Mouse (Mus musculus): ENCODE results near the gene Nek5. TPM values are rescaled to one million over a fixed set of nuclear protein-coding genes. Genes with fewer than 3 reads are reported as not detected.

The Nek5 gene
- polyA plus RNA-seq (2015; fragmentation: Nextera tagmentation; extraction: Ambion mirVana) = 0.28 and 0.38 TPM in 2 replicates

DNA sequence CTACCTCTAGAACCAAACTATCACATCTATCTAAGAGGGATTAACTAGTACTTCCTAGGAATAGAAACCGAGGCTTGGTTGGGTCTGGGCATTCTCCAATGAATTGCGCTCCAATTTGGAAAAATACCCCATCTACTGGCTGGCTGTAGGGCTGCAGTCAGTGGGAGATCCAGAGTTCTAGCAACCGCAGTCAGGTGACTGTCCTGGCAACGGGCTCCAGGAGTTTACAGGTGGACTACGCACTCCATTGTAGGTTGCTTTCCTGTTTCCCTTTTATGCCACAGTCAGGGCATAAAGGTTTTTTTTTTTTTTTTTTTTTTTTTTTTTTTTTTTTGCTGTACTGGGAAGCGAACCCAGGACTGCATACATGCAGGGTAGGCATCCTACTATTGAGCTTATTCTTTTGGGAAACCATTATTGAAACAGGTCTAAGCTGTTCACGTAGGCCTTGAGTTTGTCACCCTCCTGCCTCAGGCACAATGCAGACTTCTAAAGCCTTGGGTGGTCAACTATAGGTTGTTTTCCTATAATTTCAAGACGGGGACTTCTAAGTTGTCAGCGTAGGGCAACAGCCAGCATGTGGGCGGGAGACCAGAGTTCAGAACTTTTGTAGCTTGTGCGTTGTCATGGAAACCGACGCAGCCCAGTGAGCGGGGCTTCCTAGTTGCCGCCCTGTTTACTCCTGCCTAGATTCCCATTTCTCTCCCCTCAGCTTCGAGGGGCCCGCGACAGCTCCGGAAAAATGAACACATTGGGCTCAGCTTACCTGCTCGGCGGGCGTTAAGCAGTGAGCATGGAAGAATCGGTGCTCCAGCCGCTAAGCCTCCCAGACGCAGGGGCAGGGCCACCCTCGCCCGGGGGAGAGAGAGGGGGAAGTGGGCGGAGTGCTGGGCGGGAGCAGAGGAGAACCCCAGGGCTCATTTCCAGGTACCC is at the start of gene Nek5:
Gene Nek5 (minus strand): TSS at position 834 of the 933 bp plus-strand sequence.
- 2% methylated on average over 29 of the region's 29 CpGs for WGBS
- Histone ChIP-seq H3K4me1 (peaks cover 15% of the 10 kb centered on the region), H3K4me2 (peak within 1 kb of the TSS; percentile 80), H3K9me3 (replicated peaks) (no peaks in the 10 kb centered on the region), H3K27ac (peak within 1 kb of the TSS; percentile 41; the same call in 1 of the 2 replicates), H3K36me3 (peaks cover 22% of the 10 kb centered on the region), H3K4me3 (replicated peaks) (peak within 1 kb of the TSS; percentile 53), H3K27me3 (no peaks in the 10 kb centered on the region), H3K9ac (peak within 1 kb of the TSS; percentile 35; the same call in 1 of the 2 replicates)
- peak; percentile 93 for ATAC-seq (replicated peaks; ENCODE audit: low FRiP score)

DNA sequence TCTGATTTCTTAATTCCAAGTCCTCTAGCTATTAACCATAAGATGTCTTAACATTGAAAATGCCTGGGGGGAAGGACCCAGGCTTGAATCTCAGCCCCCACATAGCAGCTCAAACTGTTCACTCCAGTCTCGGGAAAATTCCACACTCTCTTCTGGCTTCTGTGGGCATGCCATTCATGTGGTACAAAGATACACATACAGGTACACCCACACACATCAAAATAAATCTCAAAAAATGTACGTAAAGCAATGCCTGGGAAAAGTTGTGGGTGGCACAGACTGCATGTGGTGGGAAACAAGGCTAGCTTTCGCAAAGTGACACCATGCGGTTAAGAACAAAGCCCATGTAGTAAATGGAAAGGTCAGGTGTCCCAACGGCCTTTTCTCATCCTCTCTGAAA is 44.3 kb upstream of the Nek5 start:
- Histone ChIP-seq H3K4me1 (peaks cover 10% of the 10 kb centered on the region), H3K4me3 (replicated peaks) (no peak overlapping the region), H3K27ac (no peak overlapping the region), H3K9me3 (replicated peaks) (no peaks in the 10 kb centered on the region), H3K9ac (no peak overlapping the region), H3K4me2 (no peak overlapping the region), H3K36me3 (peaks cover 44% of the 10 kb centered on the region), H3K27me3 (no peaks in the 10 kb centered on the region)
- no peak for ATAC-seq (replicated peaks; ENCODE audit: low FRiP score)
- 90% methylated on average over 5 of the region's 5 CpGs for WGBS

DNA sequence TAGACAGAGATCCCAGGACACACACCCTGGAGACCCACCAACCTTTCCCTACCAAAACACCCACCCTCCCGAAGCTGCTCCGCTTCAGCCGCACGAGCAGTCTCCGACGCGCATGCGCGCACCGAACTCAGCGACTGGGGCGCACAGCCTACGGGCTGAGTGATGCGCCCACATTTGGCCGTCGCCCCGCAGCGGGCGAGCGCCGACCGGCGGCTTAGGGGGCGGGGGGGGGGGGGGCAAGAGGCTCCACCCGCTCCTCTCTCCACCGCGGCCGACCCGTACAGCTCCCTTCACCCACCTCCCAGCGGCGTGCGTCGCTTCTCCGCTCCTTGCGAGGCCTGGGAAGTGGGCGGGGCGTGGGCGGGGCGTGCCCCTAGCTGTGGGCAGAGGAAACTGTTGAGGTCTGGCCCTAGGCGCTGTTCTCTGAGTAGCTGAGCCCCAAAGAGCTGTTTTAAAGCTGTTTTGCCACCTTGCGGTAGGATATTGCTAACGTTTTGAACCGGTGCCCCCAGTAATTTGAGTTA is 41.3 kb upstream of the Nek5 start, which contains the start of gene Nek3:
Gene Nek3 (minus strand): TSS at position 356 of the 524 bp plus-strand sequence.
- peak; percentile 99 for ATAC-seq (replicated peaks; ENCODE audit: low FRiP score)
- Histone ChIP-seq H3K27me3 (no peaks in the 10 kb centered on the region), H3K4me3 (replicated peaks) (peak within 1 kb of the TSS; percentile 64), H3K9me3 (replicated peaks) (no peaks in the 10 kb centered on the region), H3K4me1 (peaks cover 10% of the 10 kb centered on the region), H3K4me2 (peak within 1 kb of the TSS; percentile 61), H3K36me3 (peaks cover 30% of the 10 kb centered on the region), H3K27ac (peak within 1 kb of the TSS; percentile 79), H3K9ac (peak within 1 kb of the TSS; percentile 51)
- WGBS = under 1% methylated on average over 31 of the region's 43 CpGs

DNA sequence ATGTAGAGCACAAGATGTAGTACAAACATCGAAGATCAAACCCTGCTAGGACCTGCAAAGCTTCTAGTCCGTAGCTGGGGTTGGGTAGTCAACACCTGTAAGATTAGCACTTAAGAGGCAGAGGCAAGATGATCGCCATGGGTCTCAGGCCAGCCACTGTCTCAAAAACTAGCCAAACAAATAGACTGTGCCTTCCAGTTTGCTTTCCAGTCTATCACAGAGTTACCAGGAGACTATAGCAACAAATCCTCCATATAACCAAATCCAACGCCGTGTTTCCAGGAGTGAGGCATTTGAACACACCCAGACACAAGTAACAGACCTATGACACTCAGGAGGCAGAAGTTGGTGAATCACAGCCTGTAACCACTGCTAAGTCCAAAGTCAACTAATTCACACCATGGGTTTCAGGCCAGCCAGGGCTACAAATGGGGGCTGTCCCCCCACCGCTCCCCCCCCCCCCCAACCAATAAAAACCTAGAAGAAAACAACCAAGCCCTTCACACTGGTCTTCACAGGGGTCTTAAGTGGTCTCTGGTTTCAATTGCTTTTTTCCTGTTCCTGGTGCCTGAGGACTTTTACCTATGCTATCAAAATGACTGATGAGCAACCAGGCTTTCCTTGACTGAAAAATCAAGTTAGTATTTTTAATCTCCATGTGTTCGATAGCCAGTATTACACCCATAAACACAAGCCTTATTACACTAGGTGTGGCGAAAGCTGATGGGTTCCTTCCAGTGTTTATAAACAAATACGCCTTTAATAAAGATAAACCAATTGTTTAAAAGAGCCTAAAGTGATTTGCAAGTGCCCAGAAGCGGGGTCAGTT is 40.6 kb upstream of the Nek5 start:
- peak; percentile 1; the same call in 1 of the 2 replicates for ATAC-seq (replicated peaks; ENCODE audit: low FRiP score)
- WGBS = 40% methylated on average over 10 of the region's 10 CpGs

DNA sequence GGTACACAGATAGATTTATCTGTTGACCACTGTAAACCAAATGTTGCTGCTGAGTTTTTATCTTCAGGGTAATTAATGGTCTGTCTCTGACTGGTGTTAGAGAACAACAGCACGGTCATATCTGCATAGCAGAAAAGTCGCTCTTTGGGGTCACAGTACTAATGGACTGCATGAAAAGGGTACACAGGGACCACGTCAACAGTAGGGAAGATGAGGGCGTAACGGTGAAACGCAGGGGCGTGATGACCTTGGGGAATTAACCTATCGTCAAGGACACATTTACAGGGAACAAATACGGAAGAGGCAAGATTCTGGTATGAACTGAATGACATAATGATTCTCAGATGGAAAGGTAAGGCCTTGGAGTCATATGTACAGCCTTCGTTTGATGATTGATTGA is 39.6 kb upstream of the Nek5 start:
- Histone ChIP-seq H3K4me2 (no peak overlapping the region), H3K9me3 (replicated peaks) (no peaks in the 10 kb centered on the region)
- WGBS = 73% methylated on average over 10 of the region's 10 CpGs

More for the DNA sequence above, 40.6 kb upstream of the Nek5 start:
- Histone ChIP-seq H3K4me2 (peak overlapping the region; percentile 61), H3K27ac (peak overlapping the region; percentile 79), H3K36me3 (peaks cover 23% of the 10 kb centered on the region), H3K9ac (peak overlapping the region; percentile 51), H3K4me3 (replicated peaks) (peak overlapping the region; percentile 64), H3K27me3 (no peaks in the 10 kb centered on the region), H3K9me3 (replicated peaks) (no peaks in the 10 kb centered on the region), H3K4me1 (peaks cover 10% of the 10 kb centered on the region)

DNA sequence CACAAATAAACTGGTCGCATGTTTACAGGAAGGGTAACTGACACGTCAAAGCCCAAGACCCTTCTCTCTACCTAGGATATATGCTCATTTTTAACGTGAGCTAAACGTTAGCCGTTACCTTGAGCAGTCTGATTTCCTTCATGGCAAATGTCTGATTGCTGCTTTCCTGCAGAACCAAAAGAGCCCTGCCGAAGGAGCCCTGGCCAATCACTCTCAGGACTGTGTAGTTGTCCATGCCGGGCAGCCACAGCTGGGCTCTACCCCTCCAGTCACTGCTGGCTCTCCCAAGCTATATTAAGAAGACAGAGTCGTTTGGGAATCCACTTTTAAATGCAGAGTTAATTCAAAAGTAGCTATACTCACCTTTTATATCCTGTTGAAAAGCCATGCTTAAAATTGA is 37.4 kb upstream of the Nek5 start:
- Histone ChIP-seq H3K27me3 (no peaks in the 10 kb centered on the region), H3K4me1 (peaks cover 10% of the 10 kb centered on the region), H3K36me3 (peaks cover 15% of the 10 kb centered on the region; the same call in 1 of the 2 replicates), H3K9me3 (replicated peaks) (no peaks in the 10 kb centered on the region), H3K4me2 (no peak overlapping the region), H3K9ac (no peak overlapping the region), H3K4me3 (replicated peaks) (no peak overlapping the region), H3K27ac (no peak overlapping the region)
- no peak for ATAC-seq (replicated peaks; ENCODE audit: low FRiP score)
- WGBS = 80% methylated on average over 8 of the region's 8 CpGs

More for the DNA sequence above, 39.6 kb upstream of the Nek5 start:
- ATAC-seq (replicated peaks; ENCODE audit: low FRiP score) = no peak
- Histone ChIP-seq H3K27ac (no peak overlapping the region), H3K4me3 (replicated peaks) (no peak overlapping the region), H3K4me1 (peaks cover 10% of the 10 kb centered on the region), H3K36me3 (peaks cover 23% of the 10 kb centered on the region), H3K27me3 (no peaks in the 10 kb centered on the region), H3K9ac (no peak overlapping the region)

DNA sequence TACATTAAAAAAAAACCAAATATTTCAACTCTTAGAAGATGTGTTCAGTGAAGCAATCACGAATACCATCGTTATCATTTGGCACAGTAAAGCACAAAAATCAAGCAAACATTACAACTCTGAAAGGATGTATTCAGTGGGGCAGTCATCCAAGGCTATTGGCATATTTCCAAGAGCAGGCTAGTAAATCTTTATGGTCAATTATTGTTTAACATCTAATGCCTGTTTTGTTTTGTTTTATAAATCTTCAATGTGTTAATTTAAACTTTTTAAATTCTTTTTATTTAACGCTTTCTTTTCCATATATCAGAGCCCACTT is 25.5 kb upstream of the Nek5 start:
- ATAC-seq (replicated peaks; ENCODE audit: low FRiP score) = no peak
- no peaks in the 10 kb centered on the region for H3K9me3 ChIP-seq (replicated peaks)
- H3K36me3 ChIP-seq = peaks cover 4% of the 10 kb centered on the region; the same call in 1 of the 2 replicates
- H3K4me1 ChIP-seq = peaks cover 6% of the 10 kb centered on the region; the same call in 1 of the 2 replicates
- H3K4me2 ChIP-seq = no peak overlapping the region
- WGBS = 56% methylated on average over 3 of the region's 3 CpGs
- no peak overlapping the region for H3K4me3 ChIP-seq (replicated peaks)
- no peaks in the 10 kb centered on the region for H3K27me3 ChIP-seq
- no peak overlapping the region for H3K9ac ChIP-seq
- no peak overlapping the region for H3K27ac ChIP-seq

DNA sequence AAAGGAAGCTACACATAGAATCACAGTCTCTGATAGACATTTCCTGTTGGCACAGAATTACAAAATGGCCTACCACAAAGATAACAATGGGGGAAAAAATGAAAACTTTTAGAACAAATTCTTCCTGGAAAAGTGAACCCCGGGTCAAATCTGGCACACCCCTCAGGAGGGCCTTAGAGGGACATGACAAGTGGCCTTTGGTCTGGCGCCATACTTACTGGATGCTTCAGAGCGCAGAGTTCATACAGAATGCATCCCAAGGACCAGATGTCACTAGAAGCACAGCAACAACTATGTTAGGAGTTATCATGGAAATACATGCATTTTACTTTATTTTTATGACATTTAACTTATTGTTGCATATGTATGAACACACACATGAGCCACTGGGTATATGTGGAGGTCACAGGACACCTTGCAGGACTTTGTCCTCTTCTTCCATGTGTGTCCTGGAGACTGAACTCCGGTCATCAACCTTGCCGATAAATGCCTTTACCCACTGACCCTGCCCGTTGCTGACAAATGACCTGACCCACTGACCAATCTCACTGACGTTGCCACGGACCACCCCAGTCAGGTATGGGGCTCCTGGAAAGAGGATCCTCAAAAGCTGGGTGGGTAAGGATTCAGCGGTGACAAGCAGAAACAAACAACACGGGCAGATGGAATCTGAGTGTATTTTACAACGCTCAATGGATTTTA is 24.9 kb upstream of the Nek5 start:
- Histone ChIP-seq H3K27me3 (no peaks in the 10 kb centered on the region), H3K4me2 (no peak overlapping the region), H3K4me3 (replicated peaks) (no peak overlapping the region), H3K9me3 (replicated peaks) (no peaks in the 10 kb centered on the region), H3K4me1 (peaks cover 6% of the 10 kb centered on the region; the same call in 1 of the 2 replicates), H3K27ac (peak overlapping the region; percentile 48), H3K9ac (no peak overlapping the region), H3K36me3 (no peaks in the 10 kb centered on the region)
- 80% methylated on average over 11 of the region's 11 CpGs for WGBS
- ATAC-seq (replicated peaks; ENCODE audit: low FRiP score) = no peak

DNA sequence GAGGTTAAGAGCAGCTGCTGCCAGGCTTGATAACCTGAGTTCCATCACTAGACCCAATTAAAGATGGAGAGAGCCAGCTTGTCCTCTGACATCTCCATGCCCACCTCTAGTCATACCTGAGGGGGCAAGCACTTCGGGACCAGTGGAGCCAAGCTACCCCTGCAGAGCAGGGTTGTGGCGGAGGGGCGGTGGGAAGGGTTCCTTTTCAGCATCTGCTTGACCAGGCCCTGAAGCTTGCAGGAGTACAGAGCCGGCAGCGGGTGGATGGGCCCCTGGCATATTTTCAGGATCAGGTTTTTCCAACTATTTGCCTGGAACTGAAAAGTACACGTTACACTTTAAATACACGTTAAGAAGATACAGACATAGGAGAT is 23.5 kb upstream of the Nek5 start:
- Histone ChIP-seq H3K4me1 (peaks cover 6% of the 10 kb centered on the region; the same call in 1 of the 2 replicates), H3K4me2 (no peak overlapping the region), H3K9ac (no peak overlapping the region), H3K9me3 (replicated peaks) (no peaks in the 10 kb centered on the region), H3K27me3 (no peaks in the 10 kb centered on the region), H3K36me3 (no peaks in the 10 kb centered on the region), H3K4me3 (replicated peaks) (no peak overlapping the region), H3K27ac (no peak overlapping the region)
- 92% methylated on average over 7 of the region's 7 CpGs for WGBS
- ATAC-seq (replicated peaks; ENCODE audit: low FRiP score) = 0 out of 2 replicates have a peak, but pooled peaks have one; percentile 36

DNA sequence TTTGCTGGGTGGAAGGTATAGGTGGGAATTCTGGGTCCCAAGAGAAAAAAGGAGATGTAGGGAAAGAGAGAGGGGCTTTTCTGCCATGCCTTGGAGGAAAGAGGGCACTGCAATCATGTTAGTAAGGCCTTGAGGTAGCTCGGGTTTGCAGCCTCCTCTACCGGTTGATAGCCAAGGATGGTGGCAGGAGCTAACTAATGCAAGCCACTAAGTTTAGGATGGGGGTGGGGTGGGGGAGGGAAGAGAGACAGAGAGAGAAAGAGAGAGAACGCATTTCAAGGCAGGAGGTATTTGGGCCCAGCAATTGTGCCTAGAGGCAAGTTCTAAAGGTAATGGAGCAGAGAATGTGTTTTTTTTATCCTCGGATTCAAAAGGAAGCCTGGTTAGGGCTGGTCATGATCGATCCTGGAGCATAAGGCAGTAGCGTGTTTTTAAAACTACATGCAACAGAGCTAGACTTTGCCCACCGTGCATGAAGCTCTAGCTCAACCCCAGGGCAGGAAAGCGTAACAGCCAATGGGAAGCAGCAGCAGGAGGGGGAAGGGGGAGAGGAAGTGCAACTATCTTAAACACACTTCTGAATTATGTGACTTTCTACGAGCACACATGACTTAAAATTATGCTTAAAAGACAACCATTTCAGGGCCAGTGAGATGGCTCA is 23.0 kb upstream of the Nek5 start:
- H3K4me2 ChIP-seq = no peak overlapping the region

DNA sequence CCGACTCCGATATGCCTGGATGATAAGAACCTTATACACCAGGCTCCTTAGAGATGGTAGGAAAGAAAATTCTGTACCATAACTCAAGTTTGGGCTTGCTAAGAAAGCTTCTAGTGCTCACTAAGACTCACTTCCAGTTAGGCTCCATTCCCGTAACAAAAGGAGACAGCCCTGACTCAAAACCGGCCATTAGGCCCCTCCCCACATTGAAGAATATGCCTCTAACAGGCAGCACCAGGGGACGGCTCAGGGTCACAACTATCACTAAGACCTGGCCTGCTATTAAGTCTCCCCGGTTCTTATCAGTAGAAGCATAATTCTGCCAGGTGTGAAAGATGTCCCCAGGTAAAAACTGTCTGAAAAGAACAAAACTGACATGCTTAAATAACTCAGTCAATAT is 21.0 kb upstream of the Nek5 start:
- Histone ChIP-seq H3K4me3 (replicated peaks) (no peak overlapping the region), H3K4me2 (no peak overlapping the region), H3K9ac (no peak overlapping the region), H3K4me1 (peaks cover 6% of the 10 kb centered on the region; the same call in 1 of the 2 replicates), H3K27ac (no peak overlapping the region), H3K9me3 (replicated peaks) (no peaks in the 10 kb centered on the region), H3K27me3 (no peaks in the 10 kb centered on the region), H3K36me3 (peaks cover 9% of the 10 kb centered on the region; the same call in 1 of the 2 replicates)
- ATAC-seq (replicated peaks; ENCODE audit: low FRiP score) = no peak
- 79% methylated on average over 6 of the region's 6 CpGs for WGBS

More for the DNA sequence above, 23.0 kb upstream of the Nek5 start:
- Histone ChIP-seq H3K36me3 (no peaks in the 10 kb centered on the region), H3K4me3 (replicated peaks) (no peak overlapping the region), H3K9me3 (replicated peaks) (no peaks in the 10 kb centered on the region), H3K9ac (no peak overlapping the region), H3K27ac (no peak overlapping the region), H3K4me1 (peaks cover 6% of the 10 kb centered on the region; the same call in 1 of the 2 replicates), H3K27me3 (no peaks in the 10 kb centered on the region)
- 70% methylated on average over 9 of the region's 9 CpGs for WGBS
- no peak for ATAC-seq (replicated peaks; ENCODE audit: low FRiP score)
